Mouse (Mus musculus): Measurements from ENCODE around the gene Ldlrad3. TPM values are rescaled to one million over a fixed set of nuclear protein-coding genes. Genes with fewer than 3 reads are reported as not detected.
A peak's percentile ranks its signal among the peaks of the same experiment; 100 is the strongest.

Ldlrad3 gene
- total RNA-seq, 2 experiments from 2014 or later, result 12.5 to 13.1 TPM

GRCm38 (mm10) chr2:102192943-102193820 is 7.0 kb upstream of the Ldlrad3 start:
- intact Hi-C loops (cut with DNase I), result no loop called here
- DNase-seq (ENCODE audit: extremely low spot score in 1 of 2, low spot score in 2 of 2), result no peak

DNA sequence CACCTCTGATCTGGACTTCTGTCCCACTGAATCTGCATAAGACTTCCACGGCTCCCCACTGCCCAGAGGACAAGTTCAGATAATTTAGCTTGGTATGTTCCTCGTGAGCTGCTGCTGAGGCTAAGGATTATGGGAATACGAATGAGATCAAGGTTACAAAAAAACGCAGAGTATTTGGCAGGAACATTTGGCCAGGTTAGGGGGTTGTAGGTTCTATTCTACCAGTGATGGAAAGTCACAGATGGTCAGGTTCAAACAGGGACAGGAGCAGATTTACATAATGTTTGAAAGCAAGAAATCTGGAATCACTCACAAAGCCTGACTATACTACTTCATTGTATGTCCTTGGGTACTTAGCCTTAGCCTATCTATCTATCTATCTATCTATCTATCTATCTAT is 5.6 kb upstream of the Ldlrad3 start:
- no peak for DNase-seq (ENCODE audit: extremely low spot score in 1 of 2, low spot score in 2 of 2)
- intact Hi-C loops (cut with DNase I), result no loop called here

DNA sequence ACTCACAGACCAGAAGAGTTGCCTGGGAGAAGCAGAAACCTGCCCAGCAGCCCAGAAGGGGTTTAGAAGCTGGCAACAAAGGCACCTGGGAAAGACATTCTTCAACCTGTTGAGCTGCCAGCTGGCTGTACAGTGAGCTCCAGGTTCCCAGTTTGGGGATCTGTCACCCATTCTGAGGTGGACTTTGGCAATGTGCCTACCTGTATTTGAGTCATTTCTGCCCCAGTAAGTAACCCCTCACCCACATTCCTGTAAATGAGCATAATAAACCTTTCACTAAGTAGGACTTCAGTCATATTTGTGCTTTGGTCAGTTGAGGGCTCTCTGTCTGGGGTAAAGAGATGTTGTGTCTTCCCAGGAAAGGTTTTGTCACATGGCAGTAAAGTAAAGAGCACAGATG is 4.8 kb upstream of the Ldlrad3 start:
- intact Hi-C loops (cut with DNase I), result no loop called here
- DNase-seq (ENCODE audit: extremely low spot score in 1 of 2, low spot score in 2 of 2), result no peak

- peak in 1 of 2 experiments; percentile 44 for DNase-seq (ENCODE audit: extremely low spot score in 1 of 2, low spot score in 2 of 2)
Observed at GRCm38 (mm10) chr2:102185069-102185950, 875 bp downstream of the Ldlrad3 start.

GRCm38 (mm10) chr2:102183720-102184480 is 2.3 kb downstream of the Ldlrad3 start:
- intact Hi-C loops (cut with DNase I), result loop anchor here (10.0 kb wide), 1 partner anchor 271 kb away; the partner anchor contains the start of gene Fjx1
- peak in 1 of 2 experiments; percentile 51 for DNase-seq (ENCODE audit: extremely low spot score in 1 of 2, low spot score in 2 of 2)

More at GRCm38 (mm10) chr2:102185069-102185950, 875 bp downstream of the Ldlrad3 start:
- intact Hi-C loops (cut with DNase I), result loop anchor here (10.0 kb wide), 1 partner anchor 269 kb away; the partner anchor contains the start of gene Fjx1

- intact Hi-C loops (cut with DNase I), result loop anchor here (10.0 kb wide), 1 partner anchor 273 kb away; the partner anchor contains the start of gene Fjx1
Observed at GRCm38 (mm10) chr2:102181459-102181858, 4.7 kb downstream of the Ldlrad3 start.

GRCm38 (mm10) chr2:102176434-102176772 is 9.8 kb downstream of the Ldlrad3 start:
- no peak for DNase-seq (ENCODE audit: extremely low spot score in 1 of 2, low spot score in 2 of 2)
- intact Hi-C loops (cut with DNase I), result no loop called here

More at GRCm38 (mm10) chr2:102181459-102181858, 4.7 kb downstream of the Ldlrad3 start:
- no peak for DNase-seq (ENCODE audit: extremely low spot score in 1 of 2, low spot score in 2 of 2)

DNA sequence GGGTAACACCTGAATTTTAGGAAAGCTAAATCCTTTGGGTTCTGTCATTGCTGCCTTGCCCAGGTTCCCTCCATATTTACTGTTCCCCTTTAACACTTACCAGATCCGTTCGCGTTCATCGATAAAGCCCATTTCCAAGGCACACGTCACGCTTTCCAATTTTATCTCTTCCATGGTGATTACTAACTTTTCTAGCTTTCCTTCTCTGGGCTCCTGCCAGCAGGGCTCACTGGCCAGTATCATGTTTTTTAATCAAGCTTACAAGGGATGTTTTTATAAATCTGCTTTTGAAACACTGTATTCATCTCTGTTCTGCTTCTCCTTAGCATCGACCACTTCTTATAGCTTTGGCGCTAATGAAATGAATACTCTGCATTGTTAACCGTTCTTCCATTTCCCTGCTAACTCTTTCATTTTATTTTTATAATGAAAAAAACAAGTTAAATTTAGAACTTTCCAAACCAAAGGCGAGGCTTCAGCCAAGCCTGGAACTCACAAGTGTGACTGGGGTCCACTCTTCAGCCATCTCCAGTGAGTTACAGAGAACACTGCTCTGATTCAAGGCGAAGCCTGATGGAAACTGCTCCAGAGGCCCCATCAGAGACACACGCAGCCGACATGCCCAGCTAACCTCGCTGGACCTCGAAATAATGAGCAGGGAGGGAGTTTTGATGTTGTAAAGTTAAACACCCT is 10.3 kb downstream of the Ldlrad3 start:
- DNase-seq (ENCODE audit: extremely low spot score in 1 of 2, low spot score in 2 of 2), result peak in 1 of 2 experiments; percentile 25
- intact Hi-C loops (cut with DNase I), result no loop called here

DNA sequence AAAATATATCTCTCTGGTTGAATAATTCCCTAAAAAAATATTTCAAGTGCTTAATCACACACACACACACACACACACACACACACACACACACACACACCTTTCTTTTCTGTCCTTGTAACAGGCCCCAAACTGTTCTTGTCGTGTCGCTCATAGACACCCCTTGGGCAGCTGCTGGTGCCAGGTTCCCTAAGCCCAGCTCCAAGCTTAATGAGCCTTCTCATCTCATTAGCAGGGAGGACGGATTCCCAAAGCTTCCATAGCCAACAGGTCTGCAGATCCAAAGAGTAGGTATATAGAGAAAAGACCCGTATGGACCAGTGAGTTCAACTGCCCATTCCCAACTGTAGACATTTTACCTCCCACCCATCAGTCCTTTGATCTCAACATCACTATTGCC is 13.7 kb downstream of the Ldlrad3 start:
- intact Hi-C loops (cut with DNase I), result no loop called here
- DNase-seq (ENCODE audit: extremely low spot score in 1 of 2, low spot score in 2 of 2), result no peak

DNA sequence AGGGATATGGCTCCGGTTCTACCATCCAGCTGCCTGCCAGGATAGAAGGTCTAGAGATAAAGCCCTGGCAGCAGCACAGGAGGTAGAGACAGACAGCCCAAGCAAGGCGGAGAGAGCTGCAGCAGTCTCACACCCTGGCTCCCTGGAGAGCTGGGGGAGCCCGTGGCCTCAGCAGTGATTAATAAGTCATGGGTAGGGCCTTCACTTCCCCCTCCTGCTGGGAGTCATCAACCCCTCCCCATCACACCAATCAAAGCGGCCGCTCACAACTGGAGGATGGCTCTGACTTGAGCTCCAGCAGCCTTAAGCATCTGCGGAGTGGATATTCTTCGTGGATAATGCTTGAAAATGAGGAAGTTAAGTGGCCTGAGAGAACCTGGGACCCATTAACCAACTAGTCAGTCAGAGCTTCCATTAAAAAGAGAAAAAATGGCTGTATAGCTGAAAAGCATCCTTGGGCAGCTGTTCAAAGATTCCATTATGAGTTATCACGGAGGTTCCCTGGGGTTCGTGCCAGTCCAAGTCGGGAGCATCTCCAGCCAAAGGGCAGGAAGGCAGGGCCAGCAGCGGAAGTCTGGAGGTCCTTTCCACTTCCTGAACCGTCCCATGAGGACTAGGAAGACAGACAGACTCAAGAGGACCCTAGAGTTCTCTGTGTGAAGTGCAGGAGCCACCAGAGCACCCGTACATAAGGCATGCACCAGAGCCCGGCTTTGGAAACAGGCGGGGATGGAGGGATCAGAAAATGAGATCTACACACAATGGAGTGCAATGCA is 19.4 kb downstream of the Ldlrad3 start:
- intact Hi-C loops (cut with DNase I), result no loop called here
- peak in 1 of 2 experiments; percentile 48 for DNase-seq (ENCODE audit: extremely low spot score in 1 of 2, low spot score in 2 of 2)

GRCm38 (mm10) chr2:102163106-102163505 is 23.1 kb downstream of the Ldlrad3 start:
- DNase-seq (ENCODE audit: extremely low spot score in 1 of 2, low spot score in 2 of 2), result no peak
- intact Hi-C loops (cut with DNase I), result no loop called here

DNA sequence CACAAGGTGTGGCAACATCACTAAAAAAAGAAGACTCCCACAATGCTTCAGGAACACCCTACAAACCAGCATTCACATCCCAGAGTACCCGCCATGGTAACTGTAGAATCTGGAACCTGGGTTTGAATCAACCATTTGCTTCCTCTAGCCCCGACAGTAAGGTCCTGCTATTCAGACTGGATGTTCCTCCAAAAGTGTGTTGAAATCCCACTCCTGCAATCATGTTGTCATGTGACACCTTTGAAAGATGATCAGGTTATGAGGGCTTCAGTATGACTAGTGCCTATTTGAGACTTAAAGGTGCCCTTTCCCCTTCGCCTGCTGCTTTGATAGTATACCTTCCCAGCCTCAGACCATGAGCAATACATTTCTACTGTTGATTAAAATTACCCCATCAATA is 28.6 kb downstream of the Ldlrad3 start:
- intact Hi-C loops (cut with DNase I), result no loop called here
- DNase-seq (ENCODE audit: extremely low spot score in 1 of 2, low spot score in 2 of 2), result no peak

GRCm38 (mm10) chr2:102157010-102157409 is 29.2 kb downstream of the Ldlrad3 start:
- intact Hi-C loops (cut with DNase I), result no loop called here
- no peak for DNase-seq (ENCODE audit: extremely low spot score in 1 of 2, low spot score in 2 of 2)

GRCm38 (mm10) chr2:102156460-102156859 is 29.7 kb downstream of the Ldlrad3 start:
- intact Hi-C loops (cut with DNase I), result no loop called here
- DNase-seq (ENCODE audit: extremely low spot score in 1 of 2, low spot score in 2 of 2), result no peak

- no peak for DNase-seq (ENCODE audit: extremely low spot score in 1 of 2, low spot score in 2 of 2)
- intact Hi-C loops (cut with DNase I), result no loop called here
Observed at GRCm38 (mm10) chr2:102155306-102156015, 30.7 kb downstream of the Ldlrad3 start.

DNA sequence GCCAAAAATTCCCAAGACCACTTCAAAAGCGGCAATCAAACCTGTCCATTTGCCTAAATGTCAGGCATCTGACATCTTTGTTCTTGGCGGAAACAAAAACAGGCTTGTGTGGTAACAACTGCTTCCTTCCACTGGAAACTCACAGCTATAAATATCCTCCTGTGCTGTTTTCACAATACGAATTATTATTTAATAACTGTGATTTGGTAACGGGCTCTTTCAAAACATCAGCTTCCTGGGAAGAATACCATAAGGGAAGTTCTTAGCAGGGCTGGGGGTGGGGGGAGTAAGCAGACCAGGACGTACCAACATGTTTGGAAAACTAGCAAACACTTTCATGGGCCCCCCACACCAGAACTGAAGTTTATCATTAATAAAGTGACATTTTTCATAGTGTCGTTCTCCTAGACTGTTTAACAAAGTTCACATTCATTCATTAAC is 31.4 kb downstream of the Ldlrad3 start:
- intact Hi-C loops (cut with DNase I), result no loop called here
- no peak for DNase-seq (ENCODE audit: extremely low spot score in 1 of 2, low spot score in 2 of 2)

DNA sequence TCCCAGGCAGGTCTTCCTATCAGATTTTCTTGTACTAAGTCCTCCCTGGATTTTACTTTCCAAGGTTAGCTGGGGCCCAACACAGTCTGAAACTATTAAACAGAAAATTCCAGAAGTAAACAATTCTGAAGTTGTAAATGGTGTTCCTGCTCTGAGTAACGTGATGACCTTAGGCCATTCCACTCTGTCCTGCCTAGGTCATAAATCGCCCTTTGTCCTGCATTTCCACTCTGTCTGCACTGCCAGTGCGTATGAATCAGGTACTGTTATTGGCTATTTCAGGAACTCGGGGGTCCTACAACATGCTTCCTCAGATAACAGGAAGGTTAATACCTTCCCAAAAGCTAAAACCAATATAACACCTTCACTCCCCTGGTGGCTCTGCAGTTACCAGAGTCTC is 31.9 kb downstream of the Ldlrad3 start:
- intact Hi-C loops (cut with DNase I), result no loop called here

More for the DNA sequence above, 31.9 kb downstream of the Ldlrad3 start:
- DNase-seq (ENCODE audit: extremely low spot score in 1 of 2, low spot score in 2 of 2), result no peak
